Mouse (Mus musculus): Measurements from ENCODE around the gene Tubb2b. TPM values are rescaled to one million over a fixed set of nuclear protein-coding genes. Genes with fewer than 3 reads are reported as not detected.
A peak's percentile ranks its signal among the peaks of the same experiment; 100 is the strongest.

Gene Tubb2b
- 1.0 and 1.7 TPM in 2 replicates for polyA plus RNA-seq (2012; ENCODE audit: insufficient read depth, insufficient read length, missing spikeins)

- H3K27ac ChIP-seq (replicated peaks; ENCODE audit: low read depth, low read length), result no peak within 1 kb of the TSS
These were observed at the start of gene Tubb2b for GRCm38 (mm10) chr13:34130226-34130731. Tubb2b (minus strand) TSS chr13:34130466.

DNA sequence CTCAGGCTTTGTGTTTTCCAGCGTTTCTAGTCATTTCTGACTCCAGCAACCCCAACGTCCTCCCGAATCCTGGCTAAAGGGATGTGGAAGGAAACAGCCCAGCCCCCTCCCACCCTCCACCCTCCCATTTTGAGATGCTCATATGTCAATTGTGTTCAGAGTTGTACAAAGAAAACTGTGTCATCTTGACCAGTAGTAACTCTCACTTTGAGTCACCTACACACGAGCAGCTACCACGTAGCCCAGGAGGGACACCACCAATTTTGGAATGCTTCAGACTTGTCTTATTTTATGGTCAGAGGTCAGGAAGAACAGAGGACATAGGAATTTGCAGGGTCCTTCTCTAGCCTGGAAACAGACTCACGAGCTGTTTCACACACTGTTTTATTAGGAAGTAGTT lies 43.8 kb upstream of the Tubb2b start:
- H3K27ac ChIP-seq (replicated peaks; ENCODE audit: low read depth, low read length), result no peak overlapping the region
- H3K4me1 ChIP-seq (ENCODE audit: control insufficient read depth, insufficient read depth, insufficient read length, low read length), result no peaks in the 10 kb centered on the region
- H3K4me3 ChIP-seq (ENCODE audit: insufficient read depth, low read depth, low read length), result no peak overlapping the region

More at GRCm38 (mm10) chr13:34130226-34130731, at the start of gene Tubb2b:
- Histone ChIP-seq H3K4me3 (ENCODE audit: insufficient read depth, low read depth, low read length) (peak within 1 kb of the TSS; percentile 66), H3K4me1 (ENCODE audit: control insufficient read depth, insufficient read depth, insufficient read length, low read length) (peaks cover 13% of the 10 kb centered on the region)

DNA sequence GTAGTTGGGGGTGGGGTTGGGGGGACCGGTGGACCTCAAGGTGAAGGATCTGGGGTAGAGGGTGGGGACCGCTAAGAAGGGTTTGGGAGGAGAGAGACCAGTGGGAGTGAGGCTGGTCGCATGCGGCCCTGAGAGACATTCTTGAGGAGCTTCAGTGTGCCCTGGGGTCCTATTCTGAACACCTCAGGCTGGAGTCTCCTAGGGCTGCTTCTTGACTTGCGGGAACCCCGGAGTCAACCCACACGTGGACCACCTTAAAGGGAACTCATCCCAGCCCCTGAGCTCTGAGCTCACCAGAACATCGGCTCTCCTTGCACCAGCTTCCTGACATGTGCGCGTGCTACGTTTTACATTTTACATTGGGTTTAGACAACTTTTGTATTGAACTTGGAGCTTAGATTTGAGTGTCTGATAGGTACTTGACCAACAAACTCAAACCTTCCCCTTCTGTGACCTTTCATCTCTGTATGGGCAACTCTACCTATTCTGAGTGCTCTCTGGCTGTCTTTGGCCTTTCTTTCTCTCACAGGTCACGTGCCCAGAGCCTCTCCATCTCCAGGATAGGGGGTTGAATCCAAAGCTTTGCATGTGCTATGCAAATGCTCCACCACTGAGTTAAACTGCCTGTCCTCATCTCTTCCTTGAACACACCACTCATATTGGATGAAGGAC lies 33.2 kb upstream of the Tubb2b start:
- H3K27ac ChIP-seq (replicated peaks; ENCODE audit: low read depth, low read length), result no peak overlapping the region
- H3K4me1 ChIP-seq (ENCODE audit: control insufficient read depth, insufficient read depth, insufficient read length, low read length), result no peaks in the 10 kb centered on the region; the same call in 1 of the 2 replicates
- H3K4me3 ChIP-seq (ENCODE audit: insufficient read depth, low read depth, low read length), result peak overlapping the region; percentile 92

- no peaks in the 10 kb centered on the region; the same call in 1 of the 2 replicates for H3K4me1 ChIP-seq (ENCODE audit: control insufficient read depth, insufficient read depth, insufficient read length, low read length)
- peak within 1 kb of the TSS; percentile 92 for H3K4me3 ChIP-seq (ENCODE audit: insufficient read depth, low read depth, low read length)
- H3K27ac ChIP-seq (replicated peaks; ENCODE audit: low read depth, low read length), result peak within 1 kb of the TSS; percentile 91
These were observed 32.4 kb upstream of the Tubb2b start, which contains the start of gene Psmg4 for GRCm38 (mm10) chr13:34162491-34163303. Psmg4 (plus strand) TSS chr13:34162964.

- Histone ChIP-seq H3K4me1 (ENCODE audit: control insufficient read depth, insufficient read depth, insufficient read length, low read length) (no peaks in the 10 kb centered on the region; the same call in 1 of the 2 replicates), H3K4me3 (ENCODE audit: insufficient read depth, low read depth, low read length) (no peak overlapping the region)
These were observed 29.7 kb upstream of the Tubb2b start for GRCm38 (mm10) chr13:34159926-34160325.

DNA sequence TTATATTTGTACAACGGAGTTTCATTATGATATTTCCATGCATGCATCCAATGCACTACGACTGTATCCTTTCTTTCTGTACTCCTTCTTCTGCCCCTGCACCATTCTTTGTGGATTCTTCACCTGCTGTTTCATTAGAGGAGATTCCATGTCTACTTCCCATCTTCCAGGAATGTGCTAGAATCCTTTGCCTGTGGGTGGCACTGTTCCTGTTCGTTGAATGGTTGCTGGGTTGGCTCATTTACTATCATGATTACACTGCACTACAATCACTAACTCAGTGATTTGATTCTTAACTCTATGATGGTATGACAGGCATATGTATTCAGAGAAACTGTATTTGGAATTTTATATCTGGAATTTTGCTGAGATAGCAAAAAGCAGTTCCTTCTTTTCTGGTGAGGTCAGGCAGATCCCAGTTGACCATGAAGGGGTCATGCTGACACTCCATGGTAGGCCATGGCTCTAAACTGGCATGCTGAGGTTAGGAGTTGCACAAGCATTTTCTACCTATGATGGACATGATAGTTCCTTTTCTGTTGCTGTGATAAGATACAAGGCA lies 27.4 kb upstream of the Tubb2b start:
- H3K4me3 ChIP-seq (ENCODE audit: insufficient read depth, low read depth, low read length), result no peak overlapping the region
- no peaks in the 10 kb centered on the region; the same call in 1 of the 2 replicates for H3K4me1 ChIP-seq (ENCODE audit: control insufficient read depth, insufficient read depth, insufficient read length, low read length)
- H3K27ac ChIP-seq (replicated peaks; ENCODE audit: low read depth, low read length), result no peak overlapping the region

More at GRCm38 (mm10) chr13:34159926-34160325, 29.7 kb upstream of the Tubb2b start:
- H3K27ac ChIP-seq (replicated peaks; ENCODE audit: low read depth, low read length), result no peak overlapping the region

DNA sequence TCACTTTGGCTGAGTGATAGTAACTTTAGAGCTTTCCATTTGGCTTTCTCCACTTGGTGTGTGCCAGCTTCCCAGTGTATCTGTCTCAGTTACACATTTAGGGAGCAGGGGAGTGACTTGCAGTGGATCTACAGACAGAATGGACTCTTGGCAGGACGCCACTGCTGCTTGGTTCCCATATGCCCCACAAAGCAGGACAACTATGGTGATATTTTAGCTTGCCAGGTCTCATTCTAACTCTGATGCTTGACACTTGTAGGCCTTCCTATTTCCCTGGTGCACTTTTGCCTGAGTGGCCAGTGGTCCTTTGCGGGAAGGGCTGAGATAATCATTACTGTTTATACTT lies 26.5 kb upstream of the Tubb2b start:
- Histone ChIP-seq H3K27ac (replicated peaks; ENCODE audit: low read depth, low read length) (no peak overlapping the region), H3K4me1 (ENCODE audit: control insufficient read depth, insufficient read depth, insufficient read length, low read length) (no peaks in the 10 kb centered on the region), H3K4me3 (ENCODE audit: insufficient read depth, low read depth, low read length) (no peak overlapping the region)

DNA sequence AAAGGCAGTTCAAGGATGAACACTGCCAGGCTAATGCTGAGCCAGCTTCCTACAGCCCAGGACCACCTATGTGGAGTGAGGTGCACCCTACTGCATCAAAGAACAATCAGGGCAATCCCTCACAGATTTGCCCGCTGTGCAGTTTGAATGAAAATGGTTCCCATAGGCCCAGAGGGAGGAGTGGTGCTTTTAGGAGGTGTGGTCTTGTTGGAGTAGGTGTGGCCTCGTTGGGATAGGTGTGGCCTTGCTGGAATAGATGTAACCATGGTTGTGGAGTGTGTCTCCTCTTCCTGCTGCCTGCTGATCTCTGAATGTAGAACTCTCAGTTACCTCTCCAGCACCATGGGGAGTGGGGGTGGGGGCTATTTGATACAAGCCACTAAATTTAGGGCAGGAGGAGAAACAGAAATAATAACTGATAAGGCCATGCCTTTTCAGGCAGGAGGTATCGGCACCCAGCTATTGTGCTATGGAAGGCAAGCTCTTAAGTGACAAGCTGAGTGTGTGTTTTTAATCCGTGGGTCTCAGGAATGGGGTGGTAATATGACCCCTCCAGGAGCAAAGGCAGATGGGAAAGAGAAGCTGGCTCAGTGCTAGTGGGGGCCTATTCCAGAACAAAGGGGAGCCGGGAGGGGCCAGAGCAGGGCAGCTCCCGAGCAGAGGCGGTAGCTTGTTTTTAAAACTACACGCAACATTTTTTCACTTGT lies 26.0 kb upstream of the Tubb2b start:
- H3K4me1 ChIP-seq (ENCODE audit: control insufficient read depth, insufficient read depth, insufficient read length, low read length), result no peaks in the 10 kb centered on the region
- no peak overlapping the region for H3K27ac ChIP-seq (replicated peaks; ENCODE audit: low read depth, low read length)
- no peak overlapping the region for H3K4me3 ChIP-seq (ENCODE audit: insufficient read depth, low read depth, low read length)

DNA sequence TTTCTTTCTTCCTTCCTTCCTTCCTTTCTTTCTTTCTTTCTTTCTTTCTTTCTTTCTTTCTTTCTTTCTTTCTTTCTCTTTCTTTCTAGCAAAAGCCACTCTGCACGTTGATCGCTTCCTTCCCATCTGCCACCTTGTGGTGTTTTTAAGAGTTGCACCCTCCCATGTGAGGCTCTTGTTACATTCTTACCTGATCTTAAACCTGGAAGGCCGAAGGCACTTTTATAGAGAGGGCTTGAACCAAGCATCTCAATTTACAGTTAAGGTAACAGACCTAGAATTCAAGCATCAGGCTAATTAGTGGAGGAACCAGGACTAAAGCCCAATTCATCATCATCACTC lies 24.6 kb upstream of the Tubb2b start:
- H3K27ac ChIP-seq (replicated peaks; ENCODE audit: low read depth, low read length), result no peak overlapping the region
- H3K4me1 ChIP-seq (ENCODE audit: control insufficient read depth, insufficient read depth, insufficient read length, low read length), result no peaks in the 10 kb centered on the region
- peak overlapping the region; percentile 26; the same call in 1 of the 2 replicates for H3K4me3 ChIP-seq (ENCODE audit: insufficient read depth, low read depth, low read length)

- no peak overlapping the region for H3K27ac ChIP-seq (replicated peaks; ENCODE audit: low read depth, low read length)
- peak overlapping the region; percentile 26; the same call in 1 of the 2 replicates for H3K4me3 ChIP-seq (ENCODE audit: insufficient read depth, low read depth, low read length)
- no peaks in the 10 kb centered on the region for H3K4me1 ChIP-seq (ENCODE audit: control insufficient read depth, insufficient read depth, insufficient read length, low read length)
These were observed 24.1 kb upstream of the Tubb2b start for GRCm38 (mm10) chr13:34154217-34154930.

GRCm38 (mm10) chr13:34153254-34154011 lies 23.2 kb upstream of the Tubb2b start:
- no peak overlapping the region for H3K27ac ChIP-seq (replicated peaks; ENCODE audit: low read depth, low read length)

DNA sequence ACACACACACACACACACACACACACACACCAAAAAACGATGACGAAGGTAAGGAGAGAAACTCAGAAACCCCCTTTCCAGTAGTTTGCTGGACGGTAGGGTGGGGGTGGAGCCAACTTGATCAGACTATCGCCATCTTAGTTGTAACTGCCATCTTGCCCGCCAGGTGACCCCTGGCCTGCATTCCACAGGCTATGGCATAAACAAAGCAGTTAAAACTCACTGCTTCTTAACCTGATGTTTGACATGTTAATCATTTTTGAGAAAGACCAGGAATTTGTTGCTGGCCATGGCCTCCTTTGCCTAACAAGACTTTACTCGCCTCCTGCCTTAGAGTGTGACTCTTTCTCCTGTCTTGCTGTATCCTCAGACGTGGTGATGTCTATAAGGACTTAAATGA lies 22.4 kb upstream of the Tubb2b start:
- Histone ChIP-seq H3K27ac (replicated peaks; ENCODE audit: low read depth, low read length) (no peak overlapping the region), H3K4me3 (ENCODE audit: insufficient read depth, low read depth, low read length) (no peak overlapping the region), H3K4me1 (ENCODE audit: control insufficient read depth, insufficient read depth, insufficient read length, low read length) (no peaks in the 10 kb centered on the region)

More at GRCm38 (mm10) chr13:34153254-34154011, 23.2 kb upstream of the Tubb2b start:
- no peak overlapping the region for H3K4me3 ChIP-seq (ENCODE audit: insufficient read depth, low read depth, low read length)
- no peaks in the 10 kb centered on the region for H3K4me1 ChIP-seq (ENCODE audit: control insufficient read depth, insufficient read depth, insufficient read length, low read length)

GRCm38 (mm10) chr13:34151425-34151824 lies 21.2 kb upstream of the Tubb2b start:
- H3K4me1 ChIP-seq (ENCODE audit: control insufficient read depth, insufficient read depth, insufficient read length, low read length), result no peaks in the 10 kb centered on the region
- no peak overlapping the region for H3K4me3 ChIP-seq (ENCODE audit: insufficient read depth, low read depth, low read length)
- H3K27ac ChIP-seq (replicated peaks; ENCODE audit: low read depth, low read length), result no peak overlapping the region

Data from brown adipose tissue, adult 24 weeks (tissue).